Mouse (Mus musculus) C2C12 (cell line): ENCODE measurements around the gene Epb41l1. TPM values are rescaled to one million over a fixed set of nuclear protein-coding genes. Genes with fewer than 3 reads are reported as not detected.
"Not testable (repeated sequence)": the region's sequence is repeated elsewhere in the genome, so short reads cannot be mapped to it uniquely, and the experiment has no call there.

ENCODE experiments used
- H3K27me3 ChIP-seq: one replicate; pipeline ENCODE4 v1.6.1; 2011; ENCODE audit not compliant: control insufficient read depth, insufficient read depth, insufficient read length
- H3K36me3 ChIP-seq: one replicate; pipeline ENCODE4 v1.6.1; 2011; ENCODE audit not compliant: control insufficient read depth, insufficient read depth
- H3K4me3 ChIP-seq: one replicate; pipeline ENCODE4 v1.5.1; 2011; ENCODE audit warnings: mild to moderate bottlenecking, control low read depth; ENCODE audit not compliant: poor library complexity, insufficient read depth, severe bottlenecking
- H3K79me2 ChIP-seq: one replicate; pipeline ENCODE4 v1.6.1; 2011; ENCODE audit not compliant: control insufficient read depth, insufficient read depth
- H3K79me3 ChIP-seq: one replicate; pipeline ENCODE4 v1.6.1; 2011; ENCODE audit warnings: low read depth, control low read depth
- H3ac ChIP-seq: one replicate; pipeline ENCODE3; 2011; ENCODE audit warnings: low read depth; ENCODE audit not compliant: control insufficient read depth, insufficient read length
- CEBPB ChIP-seq: IDR thresholded peaks from one replicate; pipeline ENCODE4 v1.6.1; 2011; ENCODE audit warnings: low read depth, mild to moderate bottlenecking, control low read depth, moderate library complexity
- CTCF ChIP-seq: IDR thresholded peaks from one replicate; pipeline ENCODE4 v1.5.1; 2011; ENCODE audit not compliant: control insufficient read depth, insufficient read depth, insufficient read length
- FOSL1 ChIP-seq: IDR thresholded peaks from one replicate; pipeline ENCODE4 v1.8.0; 2011; ENCODE audit warnings: mild to moderate bottlenecking, low read length; ENCODE audit not compliant: poor library complexity, insufficient read depth, severe bottlenecking
- MAX ChIP-seq: IDR thresholded peaks from one replicate; pipeline ENCODE4 v1.6.1; 2011; ENCODE audit warnings: mild to moderate bottlenecking, control low read depth
- MYOD1 ChIP-seq: IDR thresholded peaks from one replicate; pipeline ENCODE4 v1.6.1; 2011; ENCODE audit warnings: low read depth; ENCODE audit not compliant: control insufficient read depth, insufficient read length
- MYOG ChIP-seq: IDR thresholded peaks from one replicate; pipeline ENCODE4 v1.6.1; 2011; ENCODE audit not compliant: control insufficient read depth, insufficient read length; ENCODE audit errors: extremely low read depth
- USF1 ChIP-seq: IDR thresholded peaks from one replicate; pipeline ENCODE4 v1.6.1; 2011; ENCODE audit warnings: low read depth, mild to moderate bottlenecking, control low read depth, moderate library complexity
- polyA plus RNA-seq: library from polyadenylated mRNA; unstranded; fragments of >200 nt; fragmentation: generic; extraction: Trizol; gene quantifications from one replicate; pipeline ENCODE4 v1.2.1, GENCODE M21; 2012; ENCODE audit warnings: missing spikeins

Gene Epb41l1
- polyA plus RNA-seq, 1 experiment = 37.8 TPM

DNA sequence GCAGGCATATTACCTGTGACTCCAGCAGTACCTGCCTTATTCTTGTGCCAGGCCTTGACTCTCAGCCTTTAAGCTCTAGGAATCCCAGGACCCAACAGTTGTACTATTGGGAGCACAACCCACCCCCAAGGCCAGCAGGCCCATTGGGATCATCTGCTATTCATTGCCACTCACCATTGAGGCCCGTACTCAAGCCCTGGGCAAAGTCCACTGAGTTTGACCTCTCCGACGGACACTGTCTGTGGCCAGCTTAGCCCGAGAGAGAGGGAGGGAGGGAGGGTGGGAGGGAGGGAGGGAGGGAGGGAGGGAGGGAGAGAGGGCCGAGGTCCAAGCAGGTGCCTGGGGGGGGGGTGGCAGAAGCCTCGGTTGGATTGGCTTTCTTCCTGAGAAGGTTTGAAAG lies 91.9 kb downstream of the Epb41l1 start:
- H3ac ChIP-seq = no peak overlapping the region
- no peaks in the 10 kb centered on the region for H3K27me3 ChIP-seq
- no peaks in the 10 kb centered on the region for H3K79me3 ChIP-seq
- no peaks in the 10 kb centered on the region for H3K79me2 ChIP-seq
- H3K4me3 ChIP-seq = no peak overlapping the region
- peaks cover 50% of the 10 kb centered on the region for H3K36me3 ChIP-seq
- TF ChIP-seq MYOG (no peak), MAX (no peak)

DNA sequence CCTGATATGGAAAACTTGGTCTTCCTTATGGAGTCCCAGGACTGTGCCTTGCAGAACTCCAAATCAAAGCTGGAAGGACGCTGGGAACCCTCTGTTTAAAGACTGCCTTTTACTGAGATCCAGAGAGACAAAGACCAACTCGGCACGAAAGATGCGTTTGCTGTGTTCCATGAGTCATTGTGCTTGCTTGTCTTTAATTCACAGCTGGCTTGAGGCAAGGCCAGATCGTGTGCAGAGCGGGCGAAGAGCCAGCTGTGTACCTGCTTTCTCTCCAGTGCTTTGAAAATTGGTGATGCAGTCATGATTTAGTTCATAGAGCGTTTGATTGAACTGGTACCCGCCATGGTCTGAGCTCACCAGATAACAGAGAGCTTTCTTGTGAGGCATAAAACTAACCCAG lies 94.4 kb downstream of the Epb41l1 start:
- Histone ChIP-seq H3K4me3 (no peak overlapping the region), H3K27me3 (no peaks in the 10 kb centered on the region), H3K79me2 (no peaks in the 10 kb centered on the region), H3ac (no peak overlapping the region), H3K79me3 (no peaks in the 10 kb centered on the region), H3K36me3 (peaks cover 42% of the 10 kb centered on the region)
- TF ChIP-seq USF1 (no peak), MYOG (no peak), CEBPB (no peak), MYOD1 (no peak), MAX (no peak), CTCF (no peak), FOSL1 (no peak)

DNA sequence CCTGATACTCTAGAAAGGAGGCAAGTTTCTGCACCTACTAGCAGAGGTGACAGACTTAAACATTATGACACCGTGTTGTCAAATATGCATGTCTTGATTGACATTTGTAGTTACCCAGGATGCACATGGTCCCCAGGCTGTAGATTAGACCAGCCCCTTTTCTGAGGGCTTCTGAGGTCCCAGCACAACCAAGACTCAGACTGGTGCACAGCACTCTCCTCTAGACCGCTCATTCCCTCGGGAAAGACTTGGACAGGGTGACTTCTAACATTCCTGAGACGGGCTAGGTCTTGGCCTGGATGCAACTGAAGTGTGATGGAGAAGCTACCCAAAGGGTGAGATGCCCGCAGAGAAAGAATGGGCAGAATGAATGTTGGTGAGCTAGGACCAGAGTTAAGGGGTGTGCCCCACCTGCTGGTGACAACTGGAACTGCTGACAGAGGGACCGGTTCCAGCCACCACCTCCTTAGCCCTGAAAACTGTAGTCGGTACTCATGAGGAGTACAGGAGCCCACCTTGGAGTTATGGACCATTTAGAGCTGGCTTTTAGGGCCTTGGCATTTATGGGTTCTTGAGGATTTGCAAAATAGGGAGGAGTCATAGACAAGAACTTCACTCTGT lies 95.0 kb downstream of the Epb41l1 start:
- no peaks in the 10 kb centered on the region for H3K79me2 ChIP-seq
- H3ac ChIP-seq = no peak overlapping the region
- peaks cover 43% of the 10 kb centered on the region for H3K36me3 ChIP-seq
- no peaks in the 10 kb centered on the region for H3K27me3 ChIP-seq
- H3K4me3 ChIP-seq = no peak overlapping the region
- peak; percentile 46 for TF ChIP-seq CTCF
- TF ChIP-seq FOSL1 = no peak
- no peaks in the 10 kb centered on the region for H3K79me3 ChIP-seq

DNA sequence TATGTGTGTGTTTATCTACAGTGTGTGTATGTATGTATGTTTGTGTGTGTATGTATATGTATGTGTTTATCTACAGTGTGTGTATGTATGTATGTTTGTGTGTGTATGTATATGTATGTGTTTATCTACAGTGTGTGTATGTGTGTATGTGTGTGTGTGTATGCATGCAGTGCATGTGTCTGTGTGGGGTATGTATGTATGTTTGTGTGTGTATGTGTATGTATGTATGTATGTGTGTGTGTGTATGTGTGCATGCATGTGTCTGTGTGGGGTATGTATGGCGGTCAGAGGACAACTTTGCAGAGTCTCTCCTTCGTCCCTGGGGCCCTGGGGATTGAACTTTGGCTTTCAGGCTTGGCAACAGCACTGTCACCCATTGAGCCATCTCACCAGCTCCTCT lies 96.0 kb downstream of the Epb41l1 start:
- peaks cover 44% of the 10 kb centered on the region for H3K36me3 ChIP-seq
- not testable (repeated sequence) for H3K4me3 ChIP-seq, H3ac ChIP-seq, H3K27me3 ChIP-seq, H3K79me2 ChIP-seq, H3K79me3 ChIP-seq

DNA sequence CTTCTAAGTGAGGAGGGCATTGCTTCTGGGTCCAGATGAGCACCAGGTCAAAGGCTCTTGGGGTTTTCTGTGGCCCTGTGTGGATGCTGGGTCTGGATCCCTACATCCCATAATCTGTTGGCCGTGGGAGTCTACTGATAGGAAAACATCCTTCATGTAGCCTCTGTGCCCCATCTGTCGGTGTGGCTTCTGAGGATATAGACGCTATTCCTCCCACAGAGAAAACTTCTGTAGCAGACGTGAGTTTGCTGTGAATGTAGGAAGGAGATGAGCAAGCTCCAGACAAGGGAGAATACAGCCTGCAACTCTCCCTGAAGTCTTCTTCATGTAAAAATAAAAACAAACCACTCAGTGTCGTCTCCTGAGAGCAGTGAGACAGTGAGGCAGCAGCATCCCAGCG lies 97.6 kb downstream of the Epb41l1 start:
- TF ChIP-seq CEBPB = no peak
- no peak for TF ChIP-seq MYOG
- no peak for TF ChIP-seq USF1
- TF ChIP-seq CTCF = no peak
- no peak for TF ChIP-seq MAX
- TF ChIP-seq MYOD1 = no peak
- TF ChIP-seq FOSL1 = no peak
- H3K79me3 ChIP-seq = no peaks in the 10 kb centered on the region
- peaks cover 55% of the 10 kb centered on the region for H3K36me3 ChIP-seq
- no peak overlapping the region for H3K4me3 ChIP-seq
- H3K79me2 ChIP-seq = no peaks in the 10 kb centered on the region
- H3K27me3 ChIP-seq = no peaks in the 10 kb centered on the region
- H3ac ChIP-seq = no peak overlapping the region

DNA sequence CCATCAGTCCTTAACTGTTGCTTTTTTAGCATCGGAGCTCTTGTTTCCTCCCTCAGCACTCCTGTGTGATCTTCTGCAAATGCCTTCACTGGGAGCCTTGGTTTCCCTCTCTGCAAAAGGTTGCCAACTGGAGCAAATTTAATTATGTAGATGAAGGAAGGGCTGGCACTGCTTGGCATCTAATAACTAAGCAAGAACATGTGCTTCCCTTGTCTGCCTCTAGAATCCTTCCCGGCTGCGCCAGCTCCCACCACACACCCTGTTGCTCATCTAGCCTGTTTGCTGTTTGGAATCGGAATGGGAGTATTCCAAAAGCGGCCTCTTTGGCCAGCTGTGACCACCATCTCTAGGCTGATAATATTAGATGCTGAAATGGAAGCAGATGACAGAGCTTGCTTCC lies 98.9 kb downstream of the Epb41l1 start:
- Histone ChIP-seq H3K36me3 (peaks cover 58% of the 10 kb centered on the region), H3K79me3 (no peaks in the 10 kb centered on the region)
- no peak for TF ChIP-seq FOSL1
- TF ChIP-seq MAX = no peak
- no peak for TF ChIP-seq CEBPB
- TF ChIP-seq MYOG = no peak
- TF ChIP-seq CTCF = no peak
- no peak for TF ChIP-seq USF1
- TF ChIP-seq MYOD1 = no peak

More for the DNA sequence above, 98.9 kb downstream of the Epb41l1 start:
- H3K79me2 ChIP-seq = no peaks in the 10 kb centered on the region
- no peak overlapping the region for H3ac ChIP-seq
- no peaks in the 10 kb centered on the region for H3K27me3 ChIP-seq
- H3K4me3 ChIP-seq = no peak overlapping the region
